Mouse (Mus musculus): ENCODE results near the gene Magi3.

DNA sequence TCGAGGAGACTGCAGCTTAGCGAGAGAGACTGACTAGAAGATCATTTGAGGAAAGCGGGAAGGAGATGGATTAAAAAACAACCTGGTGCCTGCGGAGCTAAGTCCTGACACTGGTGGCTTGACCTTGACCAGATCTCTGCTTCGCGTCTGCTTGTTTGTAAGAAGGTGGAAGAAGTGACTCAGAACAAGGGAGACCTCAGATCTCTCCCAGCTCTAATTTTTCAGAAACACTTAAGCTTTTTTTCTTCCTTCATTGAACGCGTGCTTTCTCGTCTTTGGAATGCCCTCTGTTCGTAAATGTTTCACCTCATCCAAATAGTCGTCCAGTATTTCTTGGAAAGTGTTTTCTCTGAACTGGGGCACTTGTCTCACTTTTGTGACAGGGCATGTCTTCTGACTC lies 982 bp upstream of the Magi3 start:
- TF ChIP-seq CTCF (IDR thresholded peaks at IDR 0.05; ENCODE audit: low read depth, low read length) (no peak), POLR2A (IDR thresholded peaks at IDR 0.05; ENCODE audit: extremely low read depth, insufficient read depth, low read length) (no peak)

Measured in liver, adult 2 months (tissue).